Mouse (Mus musculus): ENCODE data around the gene Gm5767. TPM values are rescaled to one million over a fixed set of nuclear protein-coding genes. Genes with fewer than 3 reads are reported as not detected.

Gene Gm5767
- polyA plus RNA-seq, 1 experiment from 2014 or later = not detected

DNA sequence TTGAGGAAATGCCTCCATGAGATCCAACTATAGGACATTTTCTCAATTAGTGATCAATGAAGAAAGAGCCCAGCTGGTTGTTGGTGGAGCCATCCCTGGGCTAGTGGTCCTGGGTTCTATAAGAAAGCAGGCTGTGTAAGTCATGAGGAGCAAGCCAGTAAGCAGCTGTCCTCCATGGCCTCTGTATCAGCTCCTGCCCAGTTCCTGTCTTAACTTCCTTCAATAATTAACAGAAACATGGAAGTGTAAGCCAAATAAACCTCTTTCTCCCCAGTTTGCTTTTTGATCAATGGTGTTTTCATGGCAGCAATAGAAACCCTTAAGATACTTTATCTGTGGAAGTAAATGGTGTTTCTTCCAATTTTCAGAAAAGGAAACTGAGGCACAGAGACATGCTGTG, 7.8 kb upstream of the Gm5767 start:
- no peak for DNase-seq (ENCODE audit: low spot score)
- no peak overlapping the region for H3K27ac ChIP-seq
- no peaks in the 10 kb centered on the region; the same call in 1 of the 2 replicates for H3K36me3 ChIP-seq
- H3K27me3 ChIP-seq (ENCODE audit: insufficient read depth, poor library complexity, severe bottlenecking) = peaks cover 8% of the 10 kb centered on the region; the same call in 1 of the 2 replicates
- H3K9me3 ChIP-seq = no peaks in the 10 kb centered on the region
- peaks cover 46% of the 10 kb centered on the region for H3K4me1 ChIP-seq
- no peak overlapping the region for H3K4me3 ChIP-seq

DNA sequence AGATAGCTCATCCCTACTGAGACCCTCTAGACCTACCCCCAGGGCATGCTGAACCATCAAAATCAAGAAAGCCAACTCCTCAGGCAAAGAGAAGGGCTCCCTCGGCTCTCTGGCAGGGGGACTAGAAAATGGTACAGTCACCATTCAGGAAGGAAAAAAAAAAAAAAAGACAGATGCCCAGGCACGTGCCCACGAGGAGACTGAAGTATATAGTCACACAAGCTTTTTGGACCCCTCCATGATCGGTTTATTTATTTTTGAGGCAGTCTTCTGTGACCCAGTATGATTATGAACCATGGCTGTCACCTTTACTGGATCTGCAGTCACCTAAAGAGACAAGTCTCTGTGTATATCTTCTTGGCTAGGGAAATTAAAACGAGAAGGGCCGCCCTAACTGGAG, 7.2 kb upstream of the Gm5767 start:
- Histone ChIP-seq H3K27ac (no peak overlapping the region), H3K27me3 (ENCODE audit: insufficient read depth, poor library complexity, severe bottlenecking) (peaks cover 8% of the 10 kb centered on the region; the same call in 1 of the 2 replicates), H3K4me1 (peaks cover 41% of the 10 kb centered on the region), H3K4me3 (no peak overlapping the region), H3K9me3 (no peaks in the 10 kb centered on the region), H3K36me3 (no peaks in the 10 kb centered on the region; the same call in 1 of the 2 replicates)
- 72% methylated on average over 6 of the region's 6 CpGs for WGBS
- no peak for DNase-seq (ENCODE audit: low spot score)

DNA sequence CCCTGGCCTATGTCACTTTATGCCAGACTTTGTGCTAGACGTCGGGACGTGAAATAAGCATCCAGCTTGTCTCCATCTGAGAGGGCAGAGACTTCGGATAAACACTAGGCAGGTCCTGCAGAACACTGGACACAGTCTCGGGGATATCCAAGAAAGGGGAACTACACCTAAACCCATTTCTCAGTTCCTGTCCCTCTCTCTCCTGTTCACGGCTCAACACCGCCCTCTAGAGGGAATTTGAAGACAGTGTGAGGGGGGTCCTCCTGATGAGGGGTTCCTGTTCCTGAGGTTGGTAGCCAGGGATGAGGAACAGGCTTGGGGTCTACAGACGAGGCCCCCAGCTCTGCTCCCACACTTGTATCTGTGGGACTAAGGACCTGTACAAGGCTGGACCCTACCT, 6.4 kb upstream of the Gm5767 start:
- Histone ChIP-seq H3K27me3 (ENCODE audit: insufficient read depth, poor library complexity, severe bottlenecking) (peaks cover 8% of the 10 kb centered on the region; the same call in 1 of the 2 replicates), H3K4me3 (no peak overlapping the region; the same call in 1 of the 2 replicates), H3K9me3 (no peaks in the 10 kb centered on the region), H3K4me1 (peaks cover 33% of the 10 kb centered on the region), H3K36me3 (no peaks in the 10 kb centered on the region), H3K27ac (no peak overlapping the region)
- DNase-seq (ENCODE audit: low spot score) = no peak
- WGBS = 6% methylated on average over 8 of the region's 8 CpGs

DNA sequence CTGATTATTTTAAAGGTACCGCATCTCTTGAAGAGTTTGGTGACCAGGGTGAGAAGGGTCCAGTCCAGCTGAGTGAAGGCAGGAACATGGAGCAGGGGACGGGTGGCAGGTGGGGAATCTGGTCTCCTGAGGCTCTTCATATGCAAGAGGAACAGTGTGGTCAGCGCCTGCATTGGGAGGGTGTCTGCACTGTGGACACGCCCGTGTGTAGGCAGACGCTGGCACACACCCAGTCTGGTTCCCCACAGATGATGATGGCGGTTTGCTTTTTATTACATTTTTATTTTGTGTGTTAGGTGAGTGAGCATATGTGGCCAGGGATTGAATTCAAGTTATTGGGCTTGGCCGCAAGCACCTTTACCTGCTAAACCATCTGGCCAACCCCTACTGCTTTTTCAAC, 5.0 kb upstream of the Gm5767 start:
- Histone ChIP-seq H3K27me3 (ENCODE audit: insufficient read depth, poor library complexity, severe bottlenecking) (peaks cover 8% of the 10 kb centered on the region; the same call in 1 of the 2 replicates), H3K9me3 (no peaks in the 10 kb centered on the region), H3K36me3 (no peaks in the 10 kb centered on the region), H3K4me1 (peaks cover 19% of the 10 kb centered on the region), H3K4me3 (no peak overlapping the region), H3K27ac (no peak overlapping the region)
- 81% methylated on average over 8 of the region's 8 CpGs for WGBS
- no peak for DNase-seq (ENCODE audit: low spot score)

DNA sequence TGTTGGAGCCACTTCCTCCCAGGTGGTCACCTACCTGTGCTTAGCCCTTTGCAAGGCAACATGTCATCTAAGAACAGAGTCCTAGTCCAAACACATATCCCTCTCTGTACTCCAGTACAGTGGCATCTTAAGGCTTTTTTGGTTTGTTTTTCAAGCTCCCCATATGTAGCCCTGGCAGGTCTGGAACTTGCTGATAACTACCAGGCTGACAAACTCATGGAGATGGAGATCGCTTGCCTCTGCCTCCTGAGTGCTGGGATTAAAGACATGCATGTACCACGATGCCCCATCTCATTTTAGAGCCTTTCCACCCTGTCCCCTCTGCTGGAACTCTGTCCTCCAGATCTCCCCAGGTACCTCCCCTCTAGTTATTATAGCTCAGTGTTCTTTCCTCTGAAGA, 4.3 kb upstream of the Gm5767 start:
- 65% methylated on average over 2 of the region's 2 CpGs for WGBS

GRCm38 (mm10) chr16:8676800-8677199, 3.8 kb upstream of the Gm5767 start:
- H3K27me3 ChIP-seq (ENCODE audit: insufficient read depth, poor library complexity, severe bottlenecking) = peaks cover 8% of the 10 kb centered on the region; the same call in 1 of the 2 replicates
- no peak overlapping the region for H3K4me3 ChIP-seq
- WGBS = 50% methylated on average over 4 of the region's 4 CpGs
- DNase-seq (ENCODE audit: low spot score) = no peak
- H3K36me3 ChIP-seq = no peaks in the 10 kb centered on the region
- H3K9me3 ChIP-seq = no peaks in the 10 kb centered on the region
- peaks cover 7% of the 10 kb centered on the region for H3K4me1 ChIP-seq
- H3K27ac ChIP-seq = no peak overlapping the region

More for the DNA sequence above, 4.3 kb upstream of the Gm5767 start:
- no peak overlapping the region for H3K4me3 ChIP-seq
- DNase-seq (ENCODE audit: low spot score) = no peak
- H3K27me3 ChIP-seq (ENCODE audit: insufficient read depth, poor library complexity, severe bottlenecking) = peaks cover 8% of the 10 kb centered on the region; the same call in 1 of the 2 replicates
- no peaks in the 10 kb centered on the region for H3K9me3 ChIP-seq
- peaks cover 12% of the 10 kb centered on the region for H3K4me1 ChIP-seq
- H3K27ac ChIP-seq = no peak overlapping the region
- no peaks in the 10 kb centered on the region for H3K36me3 ChIP-seq

DNA sequence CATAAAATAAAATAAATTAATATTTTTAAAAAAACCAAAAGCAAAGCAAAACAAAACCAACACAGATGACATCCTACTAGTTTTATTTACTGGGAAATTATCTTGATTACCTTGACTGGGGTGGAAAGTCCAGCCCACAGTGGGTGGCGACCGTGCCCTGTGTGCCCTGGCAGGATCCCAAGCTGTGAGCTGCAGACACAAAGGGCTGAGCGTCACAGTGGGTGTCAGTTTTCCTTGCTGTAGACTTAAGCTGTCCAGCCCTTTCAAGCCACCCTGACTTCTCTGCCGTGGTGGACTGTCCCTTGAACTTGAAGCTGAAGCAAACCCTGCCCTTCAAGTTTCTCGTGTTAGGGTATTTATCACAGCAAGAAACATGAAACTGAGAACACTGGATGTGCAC, 2.5 kb upstream of the Gm5767 start:
- no peak overlapping the region for H3K4me3 ChIP-seq
- peaks cover 4% of the 10 kb centered on the region; the same call in 1 of the 2 replicates for H3K27me3 ChIP-seq (ENCODE audit: insufficient read depth, poor library complexity, severe bottlenecking)
- H3K27ac ChIP-seq = no peak overlapping the region
- no peaks in the 10 kb centered on the region for H3K9me3 ChIP-seq
- WGBS = 65% methylated on average over 5 of the region's 5 CpGs
- H3K36me3 ChIP-seq = no peaks in the 10 kb centered on the region
- DNase-seq (ENCODE audit: low spot score) = no peak
- H3K4me1 ChIP-seq = peaks cover 7% of the 10 kb centered on the region; the same call in 1 of the 2 replicates

DNA sequence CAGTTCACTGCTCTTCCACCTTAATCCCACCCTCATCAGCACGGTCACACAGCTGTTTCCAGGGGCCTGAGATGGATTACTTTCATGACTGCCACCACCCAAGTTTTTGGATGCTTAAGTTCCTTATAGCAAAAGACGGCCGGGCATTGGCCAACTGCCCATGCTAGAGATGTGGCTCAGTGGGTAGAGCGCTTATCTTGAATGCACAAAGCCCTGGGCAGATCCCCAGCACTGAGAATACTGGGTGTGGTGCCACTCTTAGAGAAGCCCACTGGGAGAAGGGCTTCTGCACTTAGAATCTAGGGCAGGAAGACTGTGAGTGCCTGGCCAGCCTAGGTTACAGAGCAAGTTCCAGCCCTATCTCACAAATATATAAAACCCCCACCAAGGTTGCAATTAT, 1.9 kb upstream of the Gm5767 start:
- WGBS = 86% methylated on average over 4 of the region's 4 CpGs
- Histone ChIP-seq H3K4me1 (peaks cover 7% of the 10 kb centered on the region; the same call in 1 of the 2 replicates), H3K4me3 (no peak overlapping the region), H3K27me3 (ENCODE audit: insufficient read depth, poor library complexity, severe bottlenecking) (no peaks in the 10 kb centered on the region), H3K9me3 (no peaks in the 10 kb centered on the region), H3K36me3 (no peaks in the 10 kb centered on the region), H3K27ac (no peak overlapping the region)
- DNase-seq (ENCODE audit: low spot score) = no peak

DNA sequence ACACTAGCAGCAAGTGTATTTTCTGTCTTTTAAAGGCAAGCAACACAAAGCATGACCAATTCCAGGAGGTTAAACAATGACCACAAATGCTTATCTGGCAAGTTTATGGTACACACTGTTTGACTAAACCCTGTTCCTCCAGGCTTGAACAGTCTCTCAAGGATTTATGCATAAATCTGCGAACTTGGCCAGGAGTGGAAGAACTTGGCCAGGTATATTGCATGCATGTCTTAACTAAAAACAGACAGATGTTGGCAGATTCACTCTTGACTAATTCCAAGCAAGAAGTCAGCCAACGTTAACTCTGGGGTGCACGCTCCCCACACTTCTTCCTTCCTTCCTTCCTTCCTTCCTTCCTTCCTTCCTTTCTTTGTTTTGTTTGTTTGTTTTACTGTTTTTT, 790 bp upstream of the Gm5767 start:
- no peaks in the 10 kb centered on the region for H3K9me3 ChIP-seq

DNA sequence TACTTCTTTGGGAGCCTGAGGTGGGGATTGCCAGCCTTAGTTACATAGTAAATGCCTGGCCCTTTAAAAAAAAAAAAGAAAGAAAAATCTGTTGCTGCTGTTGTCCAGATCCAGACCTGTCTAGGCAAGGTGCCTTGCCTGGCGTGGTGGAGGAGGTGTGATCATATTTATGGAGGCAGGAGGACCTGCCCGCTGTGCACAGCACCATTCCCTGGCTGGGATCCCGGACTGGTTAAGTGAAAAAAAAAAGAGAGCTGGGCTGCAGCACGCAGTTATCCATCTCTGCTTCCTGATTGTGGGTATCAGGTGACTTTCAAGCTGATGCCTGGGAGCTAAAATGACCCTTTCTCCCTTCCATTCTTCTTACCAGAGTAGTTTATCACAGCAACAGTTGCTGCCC, 4.5 kb downstream of the Gm5767 start:
- Histone ChIP-seq H3K27me3 (ENCODE audit: insufficient read depth, poor library complexity, severe bottlenecking) (no peaks in the 10 kb centered on the region), H3K4me3 (no peak overlapping the region), H3K4me1 (peaks cover 12% of the 10 kb centered on the region), H3K36me3 (peaks cover 25% of the 10 kb centered on the region), H3K27ac (no peak overlapping the region), H3K9me3 (no peaks in the 10 kb centered on the region)
- no peak for DNase-seq (ENCODE audit: low spot score)
- 81% methylated on average over 4 of the region's 4 CpGs for WGBS

More for the DNA sequence above, 790 bp upstream of the Gm5767 start:
- Histone ChIP-seq H3K36me3 (no peaks in the 10 kb centered on the region), H3K4me3 (no peak overlapping the region), H3K4me1 (no peaks in the 10 kb centered on the region), H3K27me3 (ENCODE audit: insufficient read depth, poor library complexity, severe bottlenecking) (no peaks in the 10 kb centered on the region), H3K27ac (no peak overlapping the region)
- DNase-seq (ENCODE audit: low spot score) = no peak
- 82% methylated on average over 3 of the region's 3 CpGs for WGBS

DNA sequence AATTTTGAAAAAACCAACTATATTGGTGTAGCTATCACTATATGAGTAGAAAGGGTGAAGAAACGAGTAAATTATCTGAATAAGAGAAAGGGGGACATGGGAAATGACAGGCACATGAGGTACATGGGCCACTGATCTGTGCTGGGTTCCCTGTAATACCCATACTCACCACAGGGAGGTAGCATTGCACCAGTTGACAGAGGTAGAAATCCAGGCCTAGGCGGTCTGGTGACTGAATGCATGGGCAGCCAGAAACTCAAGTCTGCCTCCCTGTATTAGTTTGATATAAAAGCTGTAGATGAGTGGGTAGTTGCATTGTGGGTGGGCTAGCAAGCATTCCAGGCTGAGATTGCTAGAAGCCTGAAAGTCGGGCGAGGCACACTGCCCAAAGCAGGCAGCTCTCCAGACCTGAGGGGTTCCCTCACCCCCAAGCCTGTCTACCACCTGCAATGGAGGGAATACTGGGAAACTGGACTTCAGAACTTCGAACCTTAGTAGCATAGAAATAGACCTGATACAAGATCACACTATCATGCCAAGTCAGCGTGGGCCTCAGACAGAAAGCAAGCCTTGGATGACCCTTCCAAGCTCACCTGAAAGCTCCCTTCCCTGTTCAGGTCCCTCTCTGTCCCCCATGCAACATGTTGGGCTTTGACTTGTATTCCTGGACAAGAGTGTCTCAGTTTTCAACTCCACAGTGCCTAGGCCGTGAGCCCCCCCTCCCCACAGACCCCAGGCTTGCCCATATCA, 5.7 kb downstream of the Gm5767 start:
- Histone ChIP-seq H3K4me3 (no peak overlapping the region), H3K36me3 (peaks cover 37% of the 10 kb centered on the region)
- WGBS = 61% methylated on average over 7 of the region's 7 CpGs

GRCm38 (mm10) chr16:8686871-8687535, 6.4 kb downstream of the Gm5767 start:
- H3K27ac ChIP-seq = peak overlapping the region; percentile 31; the same call in 1 of the 2 replicates
- peak; percentile 86 for DNase-seq (ENCODE audit: low spot score)

More for the DNA sequence above, 5.7 kb downstream of the Gm5767 start:
- Histone ChIP-seq H3K4me1 (peaks cover 12% of the 10 kb centered on the region), H3K27ac (peak overlapping the region; percentile 31; the same call in 1 of the 2 replicates), H3K27me3 (ENCODE audit: insufficient read depth, poor library complexity, severe bottlenecking) (no peaks in the 10 kb centered on the region), H3K9me3 (no peaks in the 10 kb centered on the region)
- peak; percentile 90 for DNase-seq (ENCODE audit: low spot score)

DNA sequence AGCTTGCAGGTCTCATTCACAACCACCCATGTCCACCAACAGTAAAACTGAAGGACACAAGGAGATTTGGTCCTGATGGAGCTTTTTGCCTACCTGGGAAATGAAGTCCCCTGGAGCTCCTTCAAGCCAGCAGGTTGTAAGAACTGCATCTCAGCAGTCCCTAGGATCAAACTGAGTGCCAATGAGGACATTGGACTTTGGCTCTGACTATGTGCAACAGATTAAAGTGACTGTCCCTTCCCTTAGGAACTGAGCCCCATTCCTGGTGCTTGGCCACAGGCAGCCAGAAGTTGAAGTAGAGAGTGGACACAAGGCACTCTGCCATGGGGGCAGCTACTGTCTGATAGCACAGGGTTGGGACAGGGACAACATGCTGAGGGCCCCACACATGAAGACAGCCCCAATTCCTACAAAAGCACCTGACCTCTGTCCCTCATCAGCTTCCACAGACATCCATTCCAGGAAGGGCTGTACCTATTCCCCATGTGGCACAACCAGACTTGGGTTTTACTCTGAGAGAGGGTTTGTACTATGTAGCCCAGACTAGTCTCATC, 7.1 kb downstream of the Gm5767 start:
- Histone ChIP-seq H3K4me3 (no peak overlapping the region), H3K36me3 (peaks cover 51% of the 10 kb centered on the region), H3K9me3 (no peaks in the 10 kb centered on the region), H3K27me3 (ENCODE audit: insufficient read depth, poor library complexity, severe bottlenecking) (no peaks in the 10 kb centered on the region), H3K27ac (peak overlapping the region; percentile 31; the same call in 1 of the 2 replicates), H3K4me1 (peaks cover 12% of the 10 kb centered on the region)
- DNase-seq (ENCODE audit: low spot score) = no peak

More at GRCm38 (mm10) chr16:8686871-8687535, 6.4 kb downstream of the Gm5767 start:
- H3K4me1 ChIP-seq = peaks cover 12% of the 10 kb centered on the region
- 54% methylated on average over 11 of the region's 11 CpGs for WGBS
- no peak overlapping the region for H3K4me3 ChIP-seq
- H3K9me3 ChIP-seq = no peaks in the 10 kb centered on the region
- H3K27me3 ChIP-seq (ENCODE audit: insufficient read depth, poor library complexity, severe bottlenecking) = no peaks in the 10 kb centered on the region
- H3K36me3 ChIP-seq = peaks cover 44% of the 10 kb centered on the region

All from heart, embryonic 10.5 days (tissue).